Mouse (Mus musculus) small intestine, adult 2 months (tissue): ENCODE measurements at regions not wholly inside any gene's neighbourhood (a gene's known extent, or its start where the extent isn't known, plus 50 kb on each side); places are given as distances from the start of the nearest gene placed in this dataset.

Experiments used
- CTCF ChIP-seq: fragments of 200-500 bp; IDR thresholded peaks from 2 replicates; pipeline ENCODE4 v1.5.1; 2012; ENCODE audit warnings: low read depth, mild to moderate bottlenecking, control low read depth, inconsistent platforms, low read length, moderate library complexity, mixed read lengths; ENCODE audit not compliant: insufficient replicate concordance, insufficient read length; ENCODE audit errors: extremely low read depth
- POLR2A ChIP-seq: fragments of 200-500 bp; IDR thresholded peaks from 2 replicates; pipeline ENCODE4 v1.6.1; 2012; ENCODE audit warnings: low read depth, mild to moderate bottlenecking, control low read depth, inconsistent platforms, low read length, moderate library complexity

GRCm38 (mm10) chr9:61827014-61827413 lies 87.3 kb downstream of the Rplp1 start:
- TF ChIP-seq POLR2A (no peak), CTCF (no peak)
